Mouse (Mus musculus) kidney, embryonic 14.5 days (tissue): ENCODE data around the gene Atxn1. TPM values are rescaled to one million over a fixed set of nuclear protein-coding genes. Genes with fewer than 3 reads are reported as not detected.

Experiments used
- ATAC-seq: fragments of 200-750 bp; cut with Nextera tagmentation; 2 replicates; pipeline ENCODE4 v1.8.0; 2017; ENCODE audit warnings: moderate number of reproducible peaks, mild to moderate bottlenecking, moderate TSS enrichment, moderate library complexity; ENCODE audit not compliant: low FRiP score, low TSS enrichment
- H3K27ac ChIP-seq: fragments of 300-500 bp; sonication (generic); 2 replicates; pipeline ENCODE4 v1.5.1; 2014; ENCODE audit warnings: low read depth, mild to moderate bottlenecking, low read length, moderate library complexity, mixed read lengths
- H3K27me3 ChIP-seq: fragments of 300-500 bp; sonication (generic); 2 replicates; pipeline ENCODE4 v1.6.1; 2014; ENCODE audit warnings: mild to moderate bottlenecking, low read length; ENCODE audit not compliant: control insufficient read depth, insufficient read depth
- H3K36me3 ChIP-seq: fragments of 300-500 bp; sonication (generic); 2 replicates; pipeline ENCODE4 v1.6.1; 2014; ENCODE audit warnings: low read length, mixed read lengths; ENCODE audit not compliant: control insufficient read depth, insufficient read depth
- H3K4me1 ChIP-seq: fragments of 300-500 bp; sonication (generic); 2 replicates; pipeline ENCODE4 v1.6.1; 2014; ENCODE audit warnings: low read length, mixed read lengths; ENCODE audit not compliant: control insufficient read depth, insufficient read depth
- H3K4me2 ChIP-seq: fragments of 300-500 bp; sonication (generic); replicated peaks from 2 replicates; pipeline ENCODE4 v1.6.1; 2014; ENCODE audit warnings: low read depth, mild to moderate bottlenecking, low read length
- H3K4me3 ChIP-seq: fragments of 300-500 bp; sonication (generic); 2 replicates; pipeline ENCODE4 v1.5.1; 2014; ENCODE audit warnings: mild to moderate bottlenecking, low read length
- H3K9ac ChIP-seq: fragments of 300-500 bp; sonication (generic); 2 replicates; pipeline ENCODE4 v1.6.1; 2014; ENCODE audit warnings: low read depth, mild to moderate bottlenecking, low read length, moderate library complexity
- H3K9me3 ChIP-seq: fragments of 300-500 bp; sonication (generic); 2 replicates; pipeline ENCODE4 v1.6.1; 2016; ENCODE audit warnings: low read length; ENCODE audit not compliant: control insufficient read depth
- WGBS: fragments of 180-500 bp; shearing (Covaris S2); extraction: QIAGEN DNeasy Blood & Tissue Kit; methylation state at CpG from one replicate; pipeline ENCODE4 v1.1.7; 2014; 5-methylcytosine and 5-hydroxymethylcytosine counted together
- polyA plus RNA-seq: library from polyadenylated mRNA; unstranded; fragments of >200 nt; fragmentation: Nextera tagmentation; extraction: Ambion mirVana; gene quantifications from 2 replicates; pipeline ENCODE4 v1.2.1, GENCODE M21; 2014

The Atxn1 gene
- polyA plus RNA-seq, 1 experiment from 2014 or later: 4.0 TPM

DNA sequence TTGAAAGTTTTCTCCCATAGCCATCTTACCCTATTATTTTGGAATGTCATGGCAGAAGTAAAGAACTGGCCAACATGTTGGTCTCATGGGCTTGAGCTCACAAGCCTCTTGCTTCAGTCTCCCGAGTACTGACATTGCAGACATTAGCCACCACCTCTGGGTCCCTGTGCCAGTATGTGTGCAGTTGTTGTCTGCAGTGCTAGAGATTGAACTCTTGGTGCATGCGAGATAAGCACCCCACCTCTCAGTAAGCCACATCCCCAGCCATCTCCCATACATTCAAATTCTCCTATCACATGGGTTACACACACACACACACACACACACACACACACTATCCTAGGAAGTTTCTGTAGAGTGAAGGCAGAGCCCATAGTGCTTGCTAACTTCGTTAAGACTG, 464.9 kb downstream of the Atxn1 start:
- WGBS: 90% methylated on average over 3 of the region's 3 CpGs
- H3K27me3 ChIP-seq: no peaks in the 10 kb centered on the region
- no peak overlapping the region for H3K27ac ChIP-seq
- no peak overlapping the region for H3K4me2 ChIP-seq
- H3K9ac ChIP-seq: no peak overlapping the region
- H3K4me1 ChIP-seq: no peaks in the 10 kb centered on the region
- no peak overlapping the region for H3K4me3 ChIP-seq
- no peaks in the 10 kb centered on the region for H3K9me3 ChIP-seq
- no peak for ATAC-seq
- no peaks in the 10 kb centered on the region for H3K36me3 ChIP-seq
